Mouse (Mus musculus): ENCODE measurements around the gene Usp2. TPM values are rescaled to one million over a fixed set of nuclear protein-coding genes. Genes with fewer than 3 reads are reported as not detected.

Usp2 gene
- total RNA-seq, 4 experiments from 2014 or later = 160 to 205 (median 195) TPM

DNA sequence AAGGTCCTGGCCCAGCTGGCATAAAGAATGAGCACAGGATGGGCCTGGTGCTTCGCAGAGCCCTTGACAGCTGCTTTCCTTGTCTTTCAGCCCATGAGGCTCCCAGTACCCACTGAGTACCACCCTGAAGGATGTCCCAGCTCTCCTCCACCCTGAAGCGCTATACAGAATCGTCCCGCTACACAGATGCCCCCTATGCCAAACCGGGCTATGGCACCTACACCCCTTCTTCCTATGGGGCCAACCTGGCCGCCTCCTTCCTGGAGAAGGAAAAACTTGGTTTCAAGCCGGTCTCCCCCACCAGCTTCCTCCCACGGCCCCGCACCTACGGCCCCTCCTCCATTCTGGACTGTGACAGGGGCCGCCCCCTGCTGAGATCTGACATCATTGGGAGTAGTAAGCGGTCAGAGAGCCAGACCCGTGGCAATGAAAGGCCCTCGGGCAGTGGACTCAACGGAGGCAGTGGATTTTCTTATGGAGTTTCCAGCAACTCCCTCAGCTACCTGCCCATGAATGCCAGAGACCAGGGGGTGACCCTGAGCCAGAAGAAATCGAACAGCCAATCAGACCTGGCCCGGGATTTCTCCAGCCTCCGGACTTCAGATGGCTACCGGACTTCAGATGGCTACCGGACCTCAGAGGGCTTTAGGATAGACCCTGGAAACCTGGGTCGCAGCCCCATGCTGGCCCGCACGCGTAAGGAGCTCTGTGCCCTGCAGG lies 8.6 kb downstream of the Usp2 start:
- DNase-seq (ENCODE audit: low spot score) = no peak

DNA sequence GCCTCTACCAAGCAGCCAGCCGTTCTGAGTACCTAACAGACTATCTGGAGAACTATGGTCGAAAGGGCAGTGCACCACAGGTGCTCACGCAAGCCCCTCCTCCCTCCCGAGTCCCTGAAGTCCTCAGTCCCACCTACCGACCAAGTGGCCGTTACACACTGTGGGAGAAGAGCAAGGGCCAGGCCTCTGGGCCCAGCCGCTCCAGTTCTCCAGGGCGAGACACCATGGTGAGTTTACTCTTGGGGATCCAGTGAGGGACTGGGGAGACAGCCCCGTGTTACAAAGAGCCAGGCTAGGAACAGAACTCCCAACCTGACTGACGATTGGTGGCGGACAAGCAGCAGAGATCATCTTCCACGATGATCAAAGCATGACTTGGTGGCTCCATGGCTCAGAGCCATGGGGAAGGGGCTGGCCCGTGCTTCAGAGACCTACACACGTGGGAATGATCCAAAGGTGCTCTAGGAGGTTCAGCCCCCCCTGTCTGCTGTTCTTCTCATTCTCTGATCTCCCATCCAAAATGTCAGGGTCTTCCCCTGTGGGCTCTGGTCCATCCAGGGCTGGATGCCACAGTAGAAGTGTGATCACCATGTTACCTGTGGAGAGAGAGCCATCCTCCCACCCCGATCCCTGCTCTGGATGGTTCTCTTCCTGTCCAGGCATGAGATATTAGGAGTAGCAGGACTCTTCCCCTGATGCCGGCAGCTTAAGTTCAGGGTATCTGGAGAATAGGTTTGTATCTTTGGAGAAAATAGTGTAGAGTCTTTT lies 9.4 kb downstream of the Usp2 start:
- no peak for DNase-seq (ENCODE audit: low spot score)

- peak; percentile 63 for DNase-seq (ENCODE audit: low spot score)
Measured at GRCm38 (mm10) chr9:44076764-44077120, 9.9 kb downstream of the Usp2 start.

DNA sequence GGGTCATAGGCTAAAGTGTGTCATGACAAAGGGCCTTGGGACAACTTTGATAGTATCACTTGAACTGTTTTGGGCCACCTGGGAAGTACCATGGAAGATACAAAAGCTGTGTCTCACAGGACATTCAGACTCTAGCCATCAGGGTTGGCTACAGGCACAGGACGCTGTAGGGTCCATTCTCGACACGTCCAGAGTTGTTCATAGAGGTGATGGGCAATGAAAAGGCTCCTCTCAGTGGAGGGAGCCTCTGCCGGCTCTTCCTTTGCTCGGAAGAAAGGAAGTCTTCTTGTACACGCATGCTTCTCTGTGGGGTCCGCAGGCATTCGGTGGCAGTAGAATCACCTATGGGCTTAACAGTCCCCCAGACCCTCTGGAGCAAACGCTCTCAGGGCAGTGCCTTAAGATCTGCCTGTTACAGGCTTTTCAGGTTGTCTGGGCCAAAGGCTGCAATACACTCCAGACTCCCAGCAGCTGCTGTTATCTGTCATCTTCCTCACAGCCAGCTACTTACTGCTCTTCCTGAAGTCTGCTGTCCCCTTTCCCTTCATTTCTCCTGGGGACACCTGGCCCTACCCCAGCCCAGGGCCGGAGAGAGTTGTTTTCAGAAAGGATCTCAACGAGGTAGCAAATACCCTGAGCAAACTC lies 10.6 kb downstream of the Usp2 start:
- DNase-seq (ENCODE audit: low spot score) = no peak

DNA sequence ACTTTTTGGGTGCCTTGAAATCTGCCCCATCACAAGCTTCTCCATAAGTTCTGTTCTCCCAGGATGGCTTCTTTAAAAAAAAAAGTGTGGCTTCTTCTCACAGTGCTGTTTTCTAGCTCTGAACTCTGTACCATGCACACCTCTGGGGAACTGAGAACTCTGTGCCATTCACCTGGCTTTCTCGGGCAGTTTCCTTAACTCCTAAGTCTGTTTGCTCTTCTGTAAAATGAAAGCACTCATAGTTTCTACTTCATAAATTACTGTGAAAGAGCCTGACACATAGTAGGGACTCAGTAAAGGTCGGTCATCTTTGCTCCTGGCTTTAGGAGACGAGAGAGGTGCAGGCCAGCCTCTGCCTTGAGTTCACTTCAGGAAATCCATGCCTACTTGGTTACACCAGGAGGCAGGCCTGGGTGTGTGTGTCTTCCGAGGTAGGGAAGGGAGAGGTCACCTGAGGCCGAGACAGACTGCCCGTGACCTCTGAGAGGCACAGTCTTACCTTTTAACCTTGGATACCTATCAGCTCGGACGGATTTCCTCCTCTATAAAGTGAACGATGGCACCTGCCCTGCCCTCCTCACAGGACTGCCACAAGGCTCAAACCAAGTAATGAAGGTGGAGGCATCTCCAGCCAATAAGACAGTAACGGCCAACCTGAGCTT lies 11.4 kb downstream of the Usp2 start:
- DNase-seq (ENCODE audit: low spot score) = no peak

DNA sequence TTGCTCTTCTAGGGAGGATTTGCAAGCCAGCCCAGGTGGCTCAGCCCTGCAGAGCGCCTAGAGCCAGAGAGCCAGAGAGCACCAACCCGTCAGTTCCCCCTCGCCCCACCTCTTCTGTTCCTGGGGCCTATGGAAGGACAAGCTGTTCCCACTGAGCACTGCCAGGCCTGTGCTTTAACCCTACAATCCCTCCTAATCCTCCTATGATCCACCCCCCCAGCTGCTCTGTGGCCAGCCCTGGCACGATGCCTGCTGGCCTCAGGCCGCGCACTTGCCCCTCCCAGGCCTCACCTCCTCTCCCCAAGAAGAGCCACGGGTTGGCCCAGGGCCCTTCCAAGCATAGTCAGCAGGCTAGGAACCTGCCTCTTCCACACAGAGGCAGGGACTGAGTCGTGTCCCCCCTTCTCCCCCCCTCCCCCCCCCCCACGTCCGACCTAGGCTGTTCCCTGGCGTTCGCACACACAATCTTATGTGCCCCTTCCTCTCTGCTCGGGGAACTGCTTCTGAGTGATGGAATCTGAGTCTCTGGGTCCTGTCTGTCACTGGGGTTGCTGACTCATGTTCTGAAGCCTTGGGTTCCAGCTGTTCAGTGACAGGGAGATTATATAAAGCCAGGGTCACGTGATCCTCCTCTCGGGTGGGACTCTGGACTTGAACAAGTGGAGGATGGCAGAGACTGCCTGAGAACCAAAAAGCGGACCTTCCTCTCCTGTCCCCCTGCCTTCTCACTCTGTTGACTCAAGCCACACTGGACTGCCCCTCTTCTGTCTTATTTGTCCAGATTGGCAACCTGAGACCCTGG lies 12.3 kb downstream of the Usp2 start:
- peak; percentile 86 for DNase-seq (ENCODE audit: low spot score)

DNA sequence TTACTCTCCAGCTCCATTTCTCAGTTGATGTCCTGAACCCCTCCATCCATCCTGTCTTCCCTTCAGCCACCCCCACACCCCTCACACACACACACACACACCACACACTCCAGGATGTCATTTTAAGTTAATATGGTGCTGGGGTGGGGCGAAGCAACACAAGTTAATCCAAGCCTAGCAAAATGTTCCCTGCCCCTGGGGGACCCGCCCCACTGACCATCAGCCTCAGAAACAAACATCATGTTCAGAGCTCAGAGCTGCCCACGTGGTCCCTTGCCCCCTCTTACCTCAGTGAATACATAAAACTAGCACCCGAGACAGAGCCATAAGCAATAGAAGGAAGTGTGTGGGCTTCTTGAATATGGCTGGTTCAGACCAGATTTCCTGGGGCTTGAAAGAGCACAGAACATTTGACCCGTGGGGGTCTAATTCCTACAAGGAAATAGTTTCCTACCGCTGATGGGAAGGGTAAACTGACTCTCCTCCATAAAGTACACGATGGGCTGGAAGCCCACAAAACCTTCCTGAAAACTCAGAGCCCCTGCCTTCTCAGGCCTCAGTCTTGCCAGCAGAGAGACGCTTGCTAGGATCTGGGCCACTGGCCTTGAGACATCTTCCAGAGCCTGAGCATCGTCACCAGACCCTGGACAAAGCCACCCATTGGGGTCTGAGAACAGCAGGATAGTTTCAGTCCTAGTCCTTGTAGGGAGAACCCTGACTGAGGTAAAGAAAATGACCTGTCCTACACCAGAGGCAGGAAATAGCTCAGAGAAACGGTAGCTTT lies 13.4 kb downstream of the Usp2 start:
- no peak for DNase-seq (ENCODE audit: low spot score)

DNA sequence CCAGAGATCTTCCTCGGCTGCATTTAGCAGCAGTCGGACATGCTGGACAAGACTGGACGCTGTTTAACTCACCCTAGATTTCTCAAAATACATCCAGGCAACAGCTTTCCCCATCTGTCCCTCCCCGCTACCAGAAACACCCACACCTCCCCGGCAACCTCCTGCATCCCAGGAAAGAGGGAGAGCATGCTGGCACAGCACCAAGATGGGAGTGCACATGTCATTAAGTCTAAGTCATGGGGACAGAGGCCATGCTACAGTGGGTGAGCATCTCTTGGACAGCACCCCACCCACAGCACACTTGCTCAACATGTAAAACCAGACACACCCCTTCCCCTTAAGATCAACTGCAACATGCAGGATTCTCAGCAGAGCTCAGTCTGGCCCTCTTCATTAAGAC lies 14.1 kb downstream of the Usp2 start:
- no peak for DNase-seq (ENCODE audit: low spot score)

GRCm38 (mm10) chr9:44081581-44081980 lies 14.8 kb downstream of the Usp2 start:
- no peak for DNase-seq (ENCODE audit: low spot score)

DNA sequence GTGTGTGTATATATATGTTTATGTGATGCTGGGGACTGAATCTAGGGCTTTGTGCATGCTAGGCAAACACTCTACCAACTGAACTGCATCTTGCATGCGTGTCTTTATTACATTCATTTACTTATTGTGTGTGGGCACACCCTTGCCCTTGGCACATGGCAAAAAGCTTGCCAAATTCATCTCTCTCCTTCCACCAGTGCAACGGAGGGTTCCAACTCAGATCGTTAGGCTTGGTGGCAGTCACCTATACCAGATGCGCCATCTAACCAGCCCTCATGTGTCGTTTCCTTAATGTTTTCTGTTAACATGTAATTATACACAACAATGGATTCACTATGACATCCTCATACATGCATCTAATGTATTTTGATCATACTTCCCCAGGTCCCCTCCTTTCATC lies 15.4 kb downstream of the Usp2 start:
- DNase-seq (ENCODE audit: low spot score) = no peak

DNA sequence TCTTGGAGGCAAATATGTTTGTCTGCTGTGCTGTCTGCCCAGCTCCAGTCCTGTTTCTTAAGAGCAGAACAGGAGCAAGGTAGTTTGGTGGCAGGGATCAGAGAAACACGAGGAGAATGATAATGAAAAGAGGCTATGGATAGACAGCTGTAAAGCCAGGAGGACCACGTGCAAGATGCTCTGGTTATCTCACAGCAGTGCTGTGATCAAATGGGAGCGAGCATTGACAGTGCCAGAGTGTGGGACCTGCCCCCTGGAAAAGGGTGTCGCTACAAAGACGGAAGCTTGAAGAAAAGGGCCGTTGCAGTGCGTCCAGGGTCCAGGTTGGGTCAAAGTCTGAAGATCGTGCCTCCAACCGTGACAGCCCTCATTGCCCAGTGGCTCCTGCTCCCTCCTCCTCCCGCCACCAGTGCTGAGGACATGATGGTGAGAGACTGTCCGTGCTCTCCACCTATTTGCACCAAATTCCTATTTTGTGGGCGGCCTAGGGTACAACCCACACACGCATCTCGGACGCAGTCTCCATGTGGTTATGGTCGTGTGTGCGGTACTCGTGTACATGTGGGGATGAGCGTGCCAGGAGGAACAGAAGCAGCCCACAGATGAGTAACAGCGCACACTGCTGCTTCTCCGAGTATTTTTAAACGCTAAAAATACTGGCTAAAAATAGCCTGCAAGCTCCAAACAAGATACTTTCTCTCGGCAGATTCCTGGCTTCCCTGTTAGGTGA lies 16.7 kb downstream of the Usp2 start:
- DNase-seq (ENCODE audit: low spot score) = no peak

GRCm38 (mm10) chr9:44084236-44084635 lies 17.4 kb downstream of the Usp2 start:
- no peak for DNase-seq (ENCODE audit: low spot score)

- DNase-seq (ENCODE audit: low spot score) = peak; percentile 94
Measured at GRCm38 (mm10) chr9:44084659-44085229, 17.9 kb downstream of the Usp2 start.

- no peak for DNase-seq (ENCODE audit: low spot score)
Measured at GRCm38 (mm10) chr9:44085276-44085675, 18.5 kb downstream of the Usp2 start.

GRCm38 (mm10) chr9:44085741-44086665 lies 19.2 kb downstream of the Usp2 start:
- DNase-seq (ENCODE audit: low spot score) = peak; percentile 62

DNA sequence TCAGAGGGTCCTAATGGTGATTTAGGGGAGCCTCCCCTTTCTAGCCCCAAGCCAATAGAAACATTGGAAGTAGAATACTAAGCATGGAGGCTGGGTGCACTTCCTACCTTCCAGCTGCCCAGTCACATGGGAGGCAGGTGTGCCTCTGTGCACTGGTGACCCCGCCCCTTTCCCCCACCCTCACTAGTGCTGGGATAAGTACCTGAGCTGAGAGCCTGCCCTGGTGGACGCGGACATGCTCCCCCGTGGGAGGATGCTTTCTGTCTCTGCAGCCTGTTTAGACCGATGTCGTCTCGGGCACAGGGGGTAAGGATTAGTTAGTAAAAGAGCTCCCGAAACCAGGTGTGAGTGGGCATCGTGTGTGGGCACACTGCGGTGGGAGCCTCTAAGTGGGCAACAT lies 20.1 kb downstream of the Usp2 start:
- DNase-seq (ENCODE audit: low spot score) = no peak

- peak; percentile 61 for DNase-seq (ENCODE audit: low spot score)
Measured at GRCm38 (mm10) chr9:44087761-44088455, 21.1 kb downstream of the Usp2 start.
